Mouse (Mus musculus): ENCODE data around the gene Ncf1.

GRCm38 (mm10) chr5:134244890-134245289, 15.5 kb upstream of the Ncf1 start:
- no peak for TF ChIP-seq BHLHE40 (IDR thresholded peaks at IDR 0.05; ENCODE audit: low read depth, low read length)
- no peak for TF ChIP-seq UBTF (IDR thresholded peaks at IDR 0.05; ENCODE audit: low read depth, low read length)
- no peak for TF ChIP-seq SIN3A (IDR thresholded peaks at IDR 0.05; ENCODE audit: low read length)
- TF ChIP-seq KAT2A (IDR thresholded peaks at IDR 0.05; ENCODE audit: insufficient replicate concordance, low read length), result no peak
- TF ChIP-seq PAX5 (IDR thresholded peaks at IDR 0.05; ENCODE audit: low read length), result no peak
